Mouse (Mus musculus): ENCODE data around the gene Cnksr1. TPM values are rescaled to one million over a fixed set of nuclear protein-coding genes. Genes with fewer than 3 reads are reported as not detected.

Gene Cnksr1
- polyA plus RNA-seq, 2 experiments, result 0.06 TPM; not detected in 1

- H3K9ac ChIP-seq (replicated peaks), result peak within 1 kb of the TSS; percentile 86
- H3K4me3 ChIP-seq (ENCODE audit: insufficient read depth in 1 of 2, low read depth in 2 of 2, low read length in 2 of 2), result peak within 1 kb of the TSS; percentile 73 to 84
- H3K9me3 ChIP-seq (ENCODE audit: control insufficient read depth, low read length), result no peaks in the 10 kb centered on the region
- no peaks in the 10 kb centered on the region for H3K36me3 ChIP-seq (replicated peaks; ENCODE audit: control insufficient read depth, insufficient read depth, low read depth)
- H3K27ac ChIP-seq, result no peak within 1 kb of the TSS
- peak; percentile 90 for TF ChIP-seq CTCF (IDR thresholded peaks at IDR 0.05; ENCODE audit: low read depth)
- peak; percentile 35; the same call in 1 of the 2 replicates for TF ChIP-seq EP300 (IDR thresholded peaks at IDR 0.05; ENCODE audit: low read depth)
- peaks cover 28% of the 10 kb centered on the region for H3K27me3 ChIP-seq (ENCODE audit: control insufficient read depth, insufficient read depth, low read length)
- ATAC-seq (ENCODE audit: insufficient read depth), result peak; percentile 86
- H3K4me1 ChIP-seq (replicated peaks; ENCODE audit: control insufficient read depth in 2 of 2, insufficient read depth in 2 of 2, low read length in 1 of 2), result peaks cover 2 to 3% of the 10 kb centered on the region in 2 experiments; a peak in 2 of 4 replicates
- peak; percentile 78 to 81 (median 80) for DNase-seq (ENCODE audit: low read depth in 3 of 3, low spot score in 3 of 3)
- peak within 1 kb of the TSS; percentile 93 for H3K4me2 ChIP-seq (ENCODE audit: low read depth)
- WGBS (ENCODE audit: insufficient replicate concordance), result under 1% methylated on average over 60 of the region's 60 CpGs
These were observed 7.1 kb upstream of the Cnksr1 start, which contains the start of gene Zfp593 for GRCm38 (mm10) chr4:134245148-134245843. TSS of gene Zfp593 (minus strand) at chr4:134245592.

- no peak for TF ChIP-seq CTCF (IDR thresholded peaks at IDR 0.05; ENCODE audit: low read depth)
- no peak for TF ChIP-seq EP300 (IDR thresholded peaks at IDR 0.05; ENCODE audit: low read depth)
- ATAC-seq (ENCODE audit: insufficient read depth) (no peak), DNase-seq (ENCODE audit: low read depth in 3 of 3, low spot score in 3 of 3) (no peak)
- Histone ChIP-seq H3K4me1 (replicated peaks; ENCODE audit: control insufficient read depth in 2 of 2, insufficient read depth in 2 of 2, low read length in 1 of 2) (peaks cover 2 to 6% of the 10 kb centered on the region in 2 experiments; a peak in 3 of 4 replicates), H3K4me2 (ENCODE audit: low read depth) (peak within 1 kb of the TSS; percentile 93), H3K27me3 (ENCODE audit: control insufficient read depth, insufficient read depth, low read length) (peaks cover 13% of the 10 kb centered on the region), H3K36me3 (replicated peaks; ENCODE audit: control insufficient read depth, insufficient read depth, low read depth) (no peaks in the 10 kb centered on the region), H3K9ac (replicated peaks) (no peak within 1 kb of the TSS), H3K4me3 (ENCODE audit: insufficient read depth in 1 of 2, low read depth in 2 of 2, low read length in 2 of 2) (peak within 1 kb of the TSS; percentile 73 to 84; a peak in 3 of 4 replicates), H3K9me3 (ENCODE audit: control insufficient read depth, low read length) (no peaks in the 10 kb centered on the region), H3K27ac (no peak within 1 kb of the TSS)
- WGBS (ENCODE audit: insufficient replicate concordance), result 82% methylated on average over 17 of the region's 17 CpGs
These were observed 5.5 kb upstream of the Cnksr1 start, which contains the start of gene E130218I03Rik for GRCm38 (mm10) chr4:134243516-134244250. TSS of gene E130218I03Rik (plus strand) at chr4:134243662.

GRCm38 (mm10) chr4:134238686-134239085 is 487 bp upstream of the Cnksr1 start:
- no peak overlapping the region for H3K4me3 ChIP-seq (ENCODE audit: insufficient read depth in 1 of 2, low read depth in 2 of 2, low read length in 2 of 2)
- peaks cover 2% of the 10 kb centered on the region; the same call in 1 of the 2 replicates for H3K27me3 ChIP-seq (ENCODE audit: control insufficient read depth, insufficient read depth, low read length)
- DNase-seq (ENCODE audit: low read depth in 3 of 3, low spot score in 3 of 3), result no peak
- no peak for ATAC-seq (ENCODE audit: insufficient read depth)
- H3K36me3 ChIP-seq (replicated peaks; ENCODE audit: control insufficient read depth, insufficient read depth, low read depth), result no peaks in the 10 kb centered on the region
- no peak for TF ChIP-seq EP300 (IDR thresholded peaks at IDR 0.05; ENCODE audit: low read depth)
- no peak for TF ChIP-seq CTCF (IDR thresholded peaks at IDR 0.05; ENCODE audit: low read depth)
- H3K27ac ChIP-seq, result no peak overlapping the region
- H3K4me2 ChIP-seq (ENCODE audit: low read depth), result peak overlapping the region; percentile 17; the same call in 1 of the 2 replicates
- H3K9me3 ChIP-seq (ENCODE audit: control insufficient read depth, low read length), result no peaks in the 10 kb centered on the region
- 12% methylated on average over 10 of the region's 10 CpGs for WGBS (ENCODE audit: insufficient replicate concordance)
- H3K9ac ChIP-seq (replicated peaks), result no peak overlapping the region
- peaks cover 0 to 3% of the 10 kb centered on the region in 2 experiments; a peak in 2 of 4 replicates for H3K4me1 ChIP-seq (replicated peaks; ENCODE audit: control insufficient read depth in 2 of 2, insufficient read depth in 2 of 2, low read length in 1 of 2)

GRCm38 (mm10) chr4:134237582-134238278 is 469 bp downstream of the Cnksr1 start:
- Histone ChIP-seq H3K27ac (no peak overlapping the region), H3K4me2 (ENCODE audit: low read depth) (peak overlapping the region; percentile 9; the same call in 1 of the 2 replicates)
- ATAC-seq (ENCODE audit: insufficient read depth), result no peak

More at GRCm38 (mm10) chr4:134237582-134238278, 469 bp downstream of the Cnksr1 start:
- WGBS (ENCODE audit: insufficient replicate concordance), result 24% methylated on average over 19 of the region's 19 CpGs
- Histone ChIP-seq H3K4me1 (replicated peaks; ENCODE audit: control insufficient read depth in 2 of 2, insufficient read depth in 2 of 2, low read length in 1 of 2) (peaks cover 0 to 3% of the 10 kb centered on the region in 2 experiments; a peak in 2 of 4 replicates), H3K9me3 (ENCODE audit: control insufficient read depth, low read length) (no peaks in the 10 kb centered on the region), H3K27me3 (ENCODE audit: control insufficient read depth, insufficient read depth, low read length) (peaks cover 2% of the 10 kb centered on the region; the same call in 1 of the 2 replicates), H3K4me3 (ENCODE audit: insufficient read depth in 1 of 2, low read depth in 2 of 2, low read length in 2 of 2) (no peak overlapping the region), H3K9ac (replicated peaks) (no peak overlapping the region), H3K36me3 (replicated peaks; ENCODE audit: control insufficient read depth, insufficient read depth, low read depth) (no peaks in the 10 kb centered on the region)
- DNase-seq (ENCODE audit: low read depth in 3 of 3, low spot score in 3 of 3), result no peak
- TF ChIP-seq EP300 (IDR thresholded peaks at IDR 0.05; ENCODE audit: low read depth) (no peak), CTCF (IDR thresholded peaks at IDR 0.05; ENCODE audit: low read depth) (no peak)

Data from liver, embryonic 14.5 days (tissue).